Mouse (Mus musculus) embryonic facial prominence, embryonic 13.5 days (tissue): ENCODE results near the gene Slc6a14. TPM values are rescaled to one million over a fixed set of nuclear protein-coding genes. Genes with fewer than 3 reads are reported as not detected.

ENCODE experiments used
- ATAC-seq: fragments of 200-750 bp; cut with Nextera tagmentation; 2 replicates; pipeline ENCODE4 v1.8.0; 2017; ENCODE audit warnings: low read depth; ENCODE audit not compliant: insufficient number of reproducible peaks, insufficient read depth, low FRiP score, low TSS enrichment
- H3K27ac ChIP-seq: fragments of 300-500 bp; sonication (generic); 2 replicates; pipeline ENCODE4 v1.5.1; 2015; ENCODE audit warnings: moderate library complexity, mild to moderate bottlenecking, inconsistent platforms
- H3K27me3 ChIP-seq: fragments of 300-500 bp; sonication (generic); 2 replicates; pipeline ENCODE4 v1.6.1; 2015; ENCODE audit warnings: mild to moderate bottlenecking, inconsistent platforms
- H3K36me3 ChIP-seq: fragments of 300-500 bp; sonication (generic); 2 replicates; pipeline ENCODE4 v1.6.1; 2015; ENCODE audit warnings: mild to moderate bottlenecking, inconsistent platforms
- H3K4me1 ChIP-seq: fragments of 300-500 bp; sonication (generic); 2 replicates; pipeline ENCODE4 v1.6.1; 2015; ENCODE audit warnings: inconsistent platforms
- H3K4me2 ChIP-seq: fragments of 300-500 bp; sonication (generic); 2 replicates; pipeline ENCODE4 v1.6.1; 2015; ENCODE audit warnings: moderate library complexity, mild to moderate bottlenecking, inconsistent platforms
- H3K4me3 ChIP-seq: fragments of 300-500 bp; sonication (generic); 2 replicates; pipeline ENCODE4 v1.5.1; 2015; ENCODE audit warnings: mild to moderate bottlenecking, inconsistent platforms
- H3K9ac ChIP-seq: fragments of 300-500 bp; sonication (generic); 2 replicates; pipeline ENCODE4 v1.6.1; 2015; ENCODE audit warnings: mild to moderate bottlenecking, inconsistent platforms
- H3K9me3 ChIP-seq: fragments of 300-500 bp; sonication (generic); 2 replicates; pipeline ENCODE4 v1.6.1; 2016; ENCODE audit warnings: inconsistent platforms
- WGBS: fragments of 180-500 bp; shearing (Covaris S2); methylation state at CpG from one replicate; pipeline ENCODE4 v1.1.7; 2015; ENCODE audit warnings: mixed read lengths; 5-methylcytosine and 5-hydroxymethylcytosine counted together
- polyA plus RNA-seq: library from polyadenylated mRNA; unstranded; fragments of >200 nt; fragmentation: Nextera tagmentation; extraction: Ambion mirVana; gene quantifications from 2 replicates; pipeline ENCODE4 v1.2.1, GENCODE M21; 2015

Slc6a14 gene
- 0.44 and 0.76 TPM in 2 replicates for polyA plus RNA-seq

GRCm38 (mm10) chrX:21714829-21715228 is at the start of gene Slc6a14:
Gene Slc6a14 (plus strand): TSS chrX:21714896.
- no peak within 1 kb of the TSS for H3K4me3 ChIP-seq
- H3K36me3 ChIP-seq = no peaks in the 10 kb centered on the region
- no peak within 1 kb of the TSS for H3K4me2 ChIP-seq
- H3K27me3 ChIP-seq = no peaks in the 10 kb centered on the region
- no peak for ATAC-seq
- H3K27ac ChIP-seq = no peak within 1 kb of the TSS
- H3K9me3 ChIP-seq = no peaks in the 10 kb centered on the region
- H3K9ac ChIP-seq = no peak within 1 kb of the TSS
- H3K4me1 ChIP-seq = no peaks in the 10 kb centered on the region
- WGBS = 55% methylated on average over 7 of the region's 7 CpGs

GRCm38 (mm10) chrX:21670896-21671295 is 43.8 kb upstream of the Slc6a14 start:
- Histone ChIP-seq H3K9ac (no peak overlapping the region), H3K4me2 (peak overlapping the region; percentile 28; the same call in 1 of the 2 replicates), H3K9me3 (no peaks in the 10 kb centered on the region), H3K36me3 (no peaks in the 10 kb centered on the region), H3K4me3 (no peak overlapping the region), H3K27me3 (no peaks in the 10 kb centered on the region), H3K4me1 (no peaks in the 10 kb centered on the region), H3K27ac (no peak overlapping the region)
- WGBS = 24% methylated on average over 7 of the region's 7 CpGs
- ATAC-seq = no peak

GRCm38 (mm10) chrX:21695220-21695619 is 19.5 kb upstream of the Slc6a14 start:
- no peaks in the 10 kb centered on the region for H3K9me3 ChIP-seq
- no peaks in the 10 kb centered on the region for H3K4me1 ChIP-seq
- H3K27me3 ChIP-seq = no peaks in the 10 kb centered on the region
- no peaks in the 10 kb centered on the region for H3K36me3 ChIP-seq
- no peak overlapping the region for H3K27ac ChIP-seq
- no peak overlapping the region for H3K4me2 ChIP-seq
- H3K4me3 ChIP-seq = no peak overlapping the region
- WGBS = 74% methylated on average over 6 of the region's 6 CpGs
- no peak overlapping the region for H3K9ac ChIP-seq
- ATAC-seq = no peak

GRCm38 (mm10) chrX:21695687-21696086 is 19.0 kb upstream of the Slc6a14 start:
- Histone ChIP-seq H3K4me2 (no peak overlapping the region), H3K9me3 (no peaks in the 10 kb centered on the region), H3K36me3 (no peaks in the 10 kb centered on the region), H3K9ac (no peak overlapping the region), H3K27me3 (no peaks in the 10 kb centered on the region), H3K4me1 (no peaks in the 10 kb centered on the region), H3K4me3 (no peak overlapping the region), H3K27ac (no peak overlapping the region)
- 76% methylated on average over 3 of the region's 3 CpGs for WGBS
- no peak for ATAC-seq

GRCm38 (mm10) chrX:21701646-21702045 is 13.1 kb upstream of the Slc6a14 start:
- H3K4me3 ChIP-seq = no peak overlapping the region
- no peak overlapping the region for H3K4me2 ChIP-seq
- 80% methylated on average over 4 of the region's 4 CpGs for WGBS
- H3K27ac ChIP-seq = no peak overlapping the region
- ATAC-seq = no peak
- no peak overlapping the region for H3K9ac ChIP-seq
- H3K36me3 ChIP-seq = no peaks in the 10 kb centered on the region
- H3K9me3 ChIP-seq = no peaks in the 10 kb centered on the region
- no peaks in the 10 kb centered on the region for H3K27me3 ChIP-seq
- H3K4me1 ChIP-seq = no peaks in the 10 kb centered on the region

GRCm38 (mm10) chrX:21704470-21704869 is 10.2 kb upstream of the Slc6a14 start:
- no peak for ATAC-seq

GRCm38 (mm10) chrX:21715293-21715692 is 597 bp downstream of the Slc6a14 start:
- Histone ChIP-seq H3K4me1 (no peaks in the 10 kb centered on the region), H3K4me2 (no peak overlapping the region), H3K36me3 (no peaks in the 10 kb centered on the region), H3K9ac (no peak overlapping the region), H3K27me3 (no peaks in the 10 kb centered on the region), H3K27ac (no peak overlapping the region), H3K9me3 (no peaks in the 10 kb centered on the region), H3K4me3 (no peak overlapping the region)
- 55% methylated on average over 5 of the region's 5 CpGs for WGBS
- no peak for ATAC-seq

More at GRCm38 (mm10) chrX:21704470-21704869, 10.2 kb upstream of the Slc6a14 start:
- H3K9me3 ChIP-seq = no peaks in the 10 kb centered on the region
- WGBS = 65% methylated on average over 1 of the region's 1 CpGs
- H3K27ac ChIP-seq = no peak overlapping the region
- no peak overlapping the region for H3K9ac ChIP-seq
- H3K4me3 ChIP-seq = no peak overlapping the region
- H3K4me2 ChIP-seq = no peak overlapping the region
- H3K27me3 ChIP-seq = no peaks in the 10 kb centered on the region
- H3K36me3 ChIP-seq = no peaks in the 10 kb centered on the region
- H3K4me1 ChIP-seq = no peaks in the 10 kb centered on the region

GRCm38 (mm10) chrX:21716885-21717284 is 2.2 kb downstream of the Slc6a14 start:
- Histone ChIP-seq H3K4me1 (no peaks in the 10 kb centered on the region), H3K9ac (no peak overlapping the region), H3K4me3 (no peak overlapping the region), H3K27me3 (no peaks in the 10 kb centered on the region), H3K9me3 (no peaks in the 10 kb centered on the region), H3K4me2 (no peak overlapping the region), H3K36me3 (no peaks in the 10 kb centered on the region), H3K27ac (no peak overlapping the region)
- no peak for ATAC-seq
- 92% methylated on average over 2 of the region's 2 CpGs for WGBS

GRCm38 (mm10) chrX:21744997-21745396 is 30.3 kb downstream of the Slc6a14 start, which contains the start of gene Gm28269:
Gene Gm28269 (minus strand): TSS chrX:21745097.
- H3K36me3 ChIP-seq = no peaks in the 10 kb centered on the region
- no peak within 1 kb of the TSS for H3K9ac ChIP-seq
- no peak within 1 kb of the TSS for H3K27ac ChIP-seq
- H3K4me2 ChIP-seq = no peak within 1 kb of the TSS
- H3K4me3 ChIP-seq = no peak within 1 kb of the TSS
- no peak for ATAC-seq
- H3K9me3 ChIP-seq = no peaks in the 10 kb centered on the region
- no peaks in the 10 kb centered on the region for H3K27me3 ChIP-seq
- no peaks in the 10 kb centered on the region for H3K4me1 ChIP-seq

Other genes starting within 250 kb of the Slc6a14 start
- gene Agtr2, start 230.4 kb upstream of the Slc6a14 start, polyA plus RNA-seq = 33.9 and 44.3 TPM in 2 replicates
- gene Gm28269, start 30.2 kb downstream of the Slc6a14 start, polyA plus RNA-seq = not detected in 2 replicates